Mouse (Mus musculus) retina, embryonic 14.5 days (tissue): ENCODE data around the gene Fam71e1.
A peak's percentile ranks its signal among the peaks of the same experiment; 100 is the strongest.

Experiments
- DNase-seq: peaks from one replicate; pipeline ENCODE4 v3.0.0-alpha.2; 2015; ENCODE audit warnings: low spot score

Fam71e1 gene

GRCm38 (mm10) chr7:44495992-44496770 is at the start of gene Fam71e1, which contains the start of gene Emc10:
Fam71e1 (plus strand) TSS chr7:44496581.
Emc10 (minus strand) TSS chr7:44496529.
- DNase-seq, result peak; percentile 99

GRCm38 (mm10) chr7:44453256-44453655 is 43.1 kb upstream of the Fam71e1 start:
- DNase-seq, result no peak

GRCm38 (mm10) chr7:44456302-44456701 is 40.1 kb upstream of the Fam71e1 start:
- no peak for DNase-seq

GRCm38 (mm10) chr7:44460067-44460466 is 36.3 kb upstream of the Fam71e1 start:
- DNase-seq, result no peak

GRCm38 (mm10) chr7:44460767-44461502 is 35.4 kb upstream of the Fam71e1 start:
- no peak for DNase-seq

- DNase-seq, result no peak
Measured at GRCm38 (mm10) chr7:44461503-44462217, 34.7 kb upstream of the Fam71e1 start.

GRCm38 (mm10) chr7:44462218-44463055 is 33.9 kb upstream of the Fam71e1 start:
- DNase-seq, result no peak

- no peak for DNase-seq
Measured at GRCm38 (mm10) chr7:44463056-44463425, 33.3 kb upstream of the Fam71e1 start.

GRCm38 (mm10) chr7:44463556-44464225 is 32.7 kb upstream of the Fam71e1 start:
- DNase-seq, result no peak

GRCm38 (mm10) chr7:44464511-44464910 is 31.9 kb upstream of the Fam71e1 start:
- peak; percentile 56 for DNase-seq

GRCm38 (mm10) chr7:44465111-44465510 is 31.3 kb upstream of the Fam71e1 start, which contains the start of gene Aspdh:
Aspdh (plus strand) TSS chr7:44465391.
- DNase-seq, result no peak

- DNase-seq, result no peak
Measured at GRCm38 (mm10) chr7:44466006-44466887, 30.1 kb upstream of the Fam71e1 start.

GRCm38 (mm10) chr7:44466888-44467311 is 29.5 kb upstream of the Fam71e1 start:
- no peak for DNase-seq

- peak; percentile 98 for DNase-seq
Measured at GRCm38 (mm10) chr7:44467811-44468411, 28.5 kb upstream of the Fam71e1 start, which contains the start of gene Josd2. Josd2 (plus strand) TSS chr7:44467980.

GRCm38 (mm10) chr7:44468644-44469285 is 27.6 kb upstream of the Fam71e1 start:
- no peak for DNase-seq

GRCm38 (mm10) chr7:44469677-44470675 is 26.4 kb upstream of the Fam71e1 start:
- DNase-seq, result no peak
